Mouse (Mus musculus) heart, adult 2 months (tissue): ENCODE measurements around the gene Vac14. TPM values are rescaled to one million over a fixed set of nuclear protein-coding genes. Genes with fewer than 3 reads are reported as not detected.
A peak's percentile ranks its signal among the peaks of the same experiment; 100 is the strongest.

Experiments used
- DNase-seq, 2 experiments: peaks; one replicate each; pipeline ENCODE4 v3.0.0; 2021
- H3K27ac ChIP-seq: fragments of 200-600 bp; 2 replicates; pipeline ENCODE4 v1.8.1; 2022
- H3K27me3 ChIP-seq: fragments of 200-500 bp; 2 replicates; pipeline ENCODE4 v1.6.1; 2012; ENCODE audit warnings: mild to moderate bottlenecking, low read length, inconsistent platforms, mixed read lengths; ENCODE audit not compliant: control insufficient read depth, insufficient read depth
- H3K36me3 ChIP-seq: fragments of 200-500 bp; 2 replicates; pipeline ENCODE4 v1.6.1; 2012; ENCODE audit warnings: low read length, inconsistent platforms; ENCODE audit not compliant: control insufficient read depth, insufficient read depth
- H3K4me1 ChIP-seq: fragments of 200-500 bp; 2 replicates; pipeline ENCODE4 v1.6.1; 2011; ENCODE audit warnings: low read length; ENCODE audit not compliant: control insufficient read depth, insufficient read depth
- H3K4me3 ChIP-seq: fragments of 200-600 bp; 2 replicates; pipeline ENCODE4 v1.8.1; 2022
- H3K79me2 ChIP-seq: fragments of 200-500 bp; replicated peaks from 2 replicates; pipeline ENCODE4 v1.6.1; 2012; ENCODE audit warnings: mild to moderate bottlenecking, inconsistent platforms, low read length, moderate library complexity, mixed read lengths; ENCODE audit not compliant: control insufficient read depth, insufficient read depth
- H3K9ac ChIP-seq: fragments of 200-500 bp; 2 replicates; pipeline ENCODE4 v1.6.1; 2012; ENCODE audit warnings: low read depth, mild to moderate bottlenecking, control low read depth, inconsistent platforms, low read length, mixed read lengths
- CTCF ChIP-seq: fragments of 200-600 bp; IDR thresholded peaks from 2 replicates; pipeline ENCODE4 v1.8.1; 2022; ENCODE audit warnings: antibody characterized with exemption, mild to moderate bottlenecking, moderate library complexity
- EP300 ChIP-seq: fragments of 200-500 bp; IDR thresholded peaks from 2 replicates; pipeline ENCODE4 v1.6.1; 2011; ENCODE audit warnings: low read depth, low read length, control low read depth; ENCODE audit not compliant: insufficient read depth
- POLR2A ChIP-seq: fragments of 200-500 bp; IDR thresholded peaks from 2 replicates; pipeline ENCODE4 v1.6.1; 2011; ENCODE audit warnings: mild to moderate bottlenecking, low read depth, low read length, control low read depth; ENCODE audit not compliant: insufficient read depth
- WGBS: fragments of 180-500 bp; shearing (Covaris S2); methylation state at CpG from one replicate; pipeline ENCODE4 v1.1.7; 2018; 5-methylcytosine and 5-hydroxymethylcytosine counted together
- intact Hi-C: fragments of 180-260 bp; cut with DNase I; formaldehyde crosslinking; loops from one replicate; pipeline ENCODE4 v1.15.1; 2025
- polyA plus RNA-seq: library from polyadenylated mRNA; depleted of rRNA; stranded (reverse); fragments of >200 nt; gene quantifications from 2 replicates; pipeline ENCODE4 v1.2.3, GENCODE M21; 2012
- total RNA-seq, 2 experiments: library from RNA; stranded (reverse); gene quantifications; 2 replicates each; pipeline ENCODE4 v1.2.3; 2021

Gene Vac14
- total and polyA plus RNA-seq, 3 experiments: 15.7 to 27.0 (median 15.8) TPM

DNA sequence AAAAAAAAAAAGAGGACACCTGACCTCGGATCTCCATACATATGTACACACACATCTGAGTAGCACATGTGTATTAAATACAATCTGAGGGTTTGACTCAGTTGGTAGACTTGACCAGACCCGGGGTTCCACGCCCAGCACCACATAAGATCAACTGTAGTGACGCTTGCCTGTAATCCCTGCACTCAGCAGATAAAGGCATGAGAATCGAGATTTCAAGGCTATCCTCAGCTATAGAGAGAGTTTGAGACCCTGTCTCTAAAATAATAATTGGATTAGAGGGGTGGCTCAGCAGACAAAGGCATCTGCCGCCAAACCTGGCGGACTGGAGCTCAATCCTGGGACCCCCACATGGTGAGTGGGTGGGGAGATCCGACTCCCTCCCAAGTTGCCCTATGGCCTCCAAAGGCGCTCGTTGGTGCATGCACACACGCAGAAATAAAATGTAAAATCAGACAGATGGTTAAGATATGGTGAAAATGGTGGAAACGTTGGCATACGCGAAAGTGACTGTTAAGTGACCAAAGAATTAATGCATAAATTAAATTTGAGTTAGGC, 505 bp upstream of the Vac14 start:
- H3K27ac ChIP-seq: no peak overlapping the region; the same call in 1 of the 2 replicates
- H3K79me2 ChIP-seq: peaks cover 3% of the 10 kb centered on the region
- no peak overlapping the region for H3K9ac ChIP-seq
- H3K36me3 ChIP-seq: no peaks in the 10 kb centered on the region
- intact Hi-C loops: loop anchor here (5.0 kb wide), 1 partner anchor 401 kb away; the partner anchor contains the start of gene Cmtr2
- TF ChIP-seq POLR2A (no peak), EP300 (no peak), CTCF (no peak)
- no peaks in the 10 kb centered on the region for H3K27me3 ChIP-seq
- H3K4me3 ChIP-seq: peak overlapping the region; percentile 90
- H3K4me1 ChIP-seq: peaks cover 3% of the 10 kb centered on the region; the same call in 1 of the 2 replicates
- DNase-seq: no peak
- WGBS: 26% methylated on average over 14 of the region's 14 CpGs

DNA sequence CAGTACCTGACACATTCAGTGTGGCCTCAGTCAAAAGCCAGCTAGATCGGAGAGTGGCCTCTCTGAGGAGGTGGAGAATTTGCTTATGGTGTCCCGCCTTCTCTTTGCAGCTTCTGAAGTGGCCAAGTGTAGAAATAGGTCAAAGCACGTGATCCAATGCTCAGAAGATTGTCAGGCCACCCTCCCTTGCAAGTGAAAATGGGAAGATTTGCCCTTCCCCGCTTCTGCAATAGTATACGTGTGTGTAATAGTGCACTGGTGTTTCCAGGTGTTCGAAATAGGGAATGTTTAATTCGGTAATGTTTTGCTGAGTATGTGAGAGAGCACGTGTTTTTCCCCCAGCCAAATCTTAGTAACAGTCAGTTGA, 806 bp downstream of the Vac14 start:
- intact Hi-C loops: loop anchor here (5.0 kb wide), 1 partner anchor 402 kb away; the partner anchor contains the start of gene Cmtr2
- peak overlapping the region; percentile 90 for H3K4me3 ChIP-seq
- DNase-seq: no peak
- 19% methylated on average over 8 of the region's 8 CpGs for WGBS
- no peaks in the 10 kb centered on the region for H3K27me3 ChIP-seq
- no peaks in the 10 kb centered on the region for H3K36me3 ChIP-seq
- peak overlapping the region; percentile 96; the same call in 1 of the 2 replicates for H3K9ac ChIP-seq
- TF ChIP-seq POLR2A (no peak), EP300 (no peak)
- peaks cover 5% of the 10 kb centered on the region for H3K79me2 ChIP-seq
- peaks cover 3% of the 10 kb centered on the region; the same call in 1 of the 2 replicates for H3K4me1 ChIP-seq
- H3K27ac ChIP-seq: no peak overlapping the region

DNA sequence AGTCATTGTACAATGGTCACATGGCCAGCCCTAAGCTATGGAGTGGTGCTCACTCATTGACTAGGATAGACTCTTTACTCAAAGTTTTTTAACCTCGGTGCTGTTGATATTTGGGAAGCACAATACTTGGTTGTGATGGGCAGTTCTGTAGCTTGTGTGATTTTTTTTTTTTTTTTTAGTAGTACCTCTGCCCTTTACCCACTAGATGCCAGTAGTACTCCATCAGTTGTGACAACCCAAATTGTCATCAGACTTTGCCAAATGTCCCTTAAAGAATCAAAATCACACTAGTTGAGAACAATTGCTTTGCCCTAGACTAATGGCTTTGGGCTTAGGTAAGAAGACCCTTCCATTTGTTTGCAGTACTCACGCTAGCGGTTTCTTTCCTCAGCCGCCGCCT, 1.5 kb downstream of the Vac14 start:
- Histone ChIP-seq H3K79me2 (peaks cover 5% of the 10 kb centered on the region), H3K27me3 (no peaks in the 10 kb centered on the region), H3K4me1 (peaks cover 3% of the 10 kb centered on the region; the same call in 1 of the 2 replicates), H3K4me3 (no peak overlapping the region), H3K27ac (no peak overlapping the region), H3K9ac (no peak overlapping the region), H3K36me3 (no peaks in the 10 kb centered on the region)
- TF ChIP-seq CTCF: peak; percentile 34
- no peak for TF ChIP-seq EP300
- TF ChIP-seq POLR2A: no peak
- no peak for DNase-seq
- intact Hi-C loops: loop anchor here (5.0 kb wide), 1 partner anchor 403 kb away; the partner anchor contains the start of gene Cmtr2
- WGBS: 83% methylated on average over 5 of the region's 5 CpGs

DNA sequence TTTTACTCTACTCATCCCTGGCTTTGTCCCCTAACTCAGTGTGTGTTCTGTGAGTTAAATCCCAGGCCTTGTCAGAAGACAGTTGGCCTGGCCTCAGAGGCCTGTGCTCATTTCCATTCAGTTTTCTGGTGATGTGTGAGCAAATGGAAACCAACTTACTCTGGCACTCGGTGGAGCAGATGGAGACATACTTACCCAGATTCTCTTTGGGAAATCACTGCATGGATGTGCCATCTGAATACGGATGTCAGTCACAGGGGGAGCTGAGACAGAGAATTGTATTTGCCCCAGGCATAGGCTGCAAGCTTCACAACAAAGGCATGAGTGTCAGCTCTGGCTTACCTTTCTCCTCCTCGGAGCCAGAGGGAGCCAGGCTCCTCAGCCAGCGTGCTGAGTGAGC, 8.0 kb downstream of the Vac14 start:
- Histone ChIP-seq H3K4me1 (peaks cover 5% of the 10 kb centered on the region; the same call in 1 of the 2 replicates), H3K4me3 (no peak overlapping the region), H3K36me3 (no peaks in the 10 kb centered on the region), H3K27ac (no peak overlapping the region), H3K9ac (no peak overlapping the region), H3K79me2 (peaks cover 2% of the 10 kb centered on the region), H3K27me3 (no peaks in the 10 kb centered on the region)
- TF ChIP-seq EP300: no peak
- no peak for TF ChIP-seq POLR2A
- TF ChIP-seq CTCF: no peak
- intact Hi-C loops: no loop called here
- no peak for DNase-seq
- WGBS: 83% methylated on average over 4 of the region's 4 CpGs

DNA sequence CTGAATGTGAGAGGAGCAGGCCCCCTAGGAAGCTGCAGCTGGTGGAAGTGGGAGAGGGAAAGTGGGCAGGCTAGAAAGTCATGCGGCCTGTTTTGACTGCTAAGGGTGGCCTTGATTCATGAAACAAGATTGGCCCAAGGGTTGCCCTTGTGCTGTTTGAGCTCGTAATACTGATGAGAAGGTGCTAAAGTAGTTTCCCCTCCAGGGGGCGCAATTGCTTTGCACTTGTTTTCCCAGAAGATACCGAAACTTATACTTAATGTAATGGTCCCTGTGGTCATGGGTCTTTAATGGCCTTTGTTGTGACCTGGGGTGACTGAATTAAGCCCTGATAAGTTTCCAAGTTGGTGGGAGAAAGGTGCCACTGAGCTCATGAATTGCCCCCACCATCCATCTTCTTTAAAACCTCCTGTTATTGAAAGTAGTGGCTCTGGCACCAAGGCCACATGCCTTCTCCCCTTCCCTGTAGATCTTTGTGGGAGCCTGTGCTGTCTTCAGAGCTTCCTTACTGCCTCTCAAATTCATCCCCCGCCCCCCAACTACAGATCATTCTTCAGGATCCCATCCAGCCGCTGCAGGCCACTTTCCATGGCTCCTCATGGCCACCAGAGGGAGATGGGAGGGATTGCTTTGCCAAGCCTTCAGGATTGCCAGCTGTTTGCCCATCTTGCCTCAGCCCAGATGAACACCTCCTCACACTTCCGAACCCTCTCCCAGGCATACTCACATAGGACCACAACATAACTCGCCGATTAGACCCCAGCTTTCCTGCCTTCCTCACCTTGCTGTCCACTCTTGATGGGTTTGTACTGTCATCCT, 11.1 kb downstream of the Vac14 start:
- WGBS: 72% methylated on average over 9 of the region's 9 CpGs
- intact Hi-C loops: no loop called here
- peak; percentile 34 to 60 for DNase-seq
- Histone ChIP-seq H3K9ac (no peak overlapping the region), H3K27me3 (no peaks in the 10 kb centered on the region), H3K4me1 (peaks cover 5% of the 10 kb centered on the region; the same call in 1 of the 2 replicates), H3K79me2 (no peaks in the 10 kb centered on the region), H3K27ac (no peak overlapping the region), H3K4me3 (no peak overlapping the region), H3K36me3 (no peaks in the 10 kb centered on the region)
- peak; percentile 63 for TF ChIP-seq CTCF
- TF ChIP-seq EP300: no peak
- no peak for TF ChIP-seq POLR2A

DNA sequence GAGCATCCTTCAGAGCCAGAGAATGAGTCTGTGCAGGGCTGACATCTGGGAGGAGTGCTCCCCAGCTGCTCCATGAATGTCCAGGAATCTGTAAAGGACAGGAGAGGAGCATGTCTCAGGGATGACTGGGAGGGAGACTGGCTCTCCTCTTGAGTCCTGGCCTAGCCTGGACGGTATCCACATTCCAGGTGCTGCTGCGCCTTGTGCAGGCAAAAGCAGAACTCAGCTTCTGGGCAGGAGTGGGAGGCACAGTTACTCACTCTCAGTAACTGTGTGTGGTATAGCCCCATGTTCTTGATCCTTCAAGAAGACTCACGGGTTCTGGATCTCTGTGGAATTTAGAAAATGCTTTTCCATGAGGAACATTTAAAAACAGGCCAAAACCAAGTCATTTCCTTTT, 11.7 kb downstream of the Vac14 start:
- Histone ChIP-seq H3K4me1 (peaks cover 5% of the 10 kb centered on the region; the same call in 1 of the 2 replicates), H3K36me3 (no peaks in the 10 kb centered on the region), H3K4me3 (no peak overlapping the region), H3K9ac (no peak overlapping the region), H3K79me2 (no peaks in the 10 kb centered on the region), H3K27me3 (no peaks in the 10 kb centered on the region), H3K27ac (no peak overlapping the region)
- WGBS: 79% methylated on average over 3 of the region's 3 CpGs
- DNase-seq: no peak
- TF ChIP-seq EP300 (no peak), POLR2A (no peak)
- intact Hi-C loops: no loop called here
